Mouse (Mus musculus): ENCODE measurements around the gene Esam.

DNA sequence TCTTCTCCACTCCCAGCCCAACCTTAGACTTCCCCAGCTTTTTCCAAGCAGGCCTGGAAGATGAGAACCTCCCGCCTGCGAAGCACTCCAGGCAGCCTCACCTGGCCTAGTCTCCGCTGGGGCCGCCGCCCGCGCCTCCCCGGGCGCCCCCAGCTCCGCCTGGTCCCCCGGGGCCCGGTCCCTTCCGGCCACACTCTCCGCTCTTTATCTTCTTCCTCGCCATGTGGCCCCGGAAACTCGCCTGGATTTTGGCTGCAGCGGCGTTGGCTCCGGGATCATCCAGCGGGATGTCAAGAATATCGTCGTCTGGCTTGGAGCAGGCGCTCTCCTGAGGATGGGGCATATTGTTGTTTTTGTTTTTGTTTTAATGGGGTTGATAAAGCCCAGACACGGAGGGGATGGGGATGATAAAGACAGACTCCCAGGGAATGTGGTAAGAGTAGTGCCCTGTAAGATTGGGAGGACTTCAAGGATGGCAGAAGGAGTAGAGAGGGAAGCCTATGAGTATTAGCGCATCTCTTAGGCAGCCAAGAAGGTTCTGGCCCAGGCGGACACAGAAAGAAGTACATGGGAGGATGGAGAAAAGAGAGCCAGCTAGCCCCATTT is 18.1 kb downstream of the Esam start:
- TF ChIP-seq POLR2A (IDR thresholded peaks at IDR 0.05; ENCODE audit: insufficient read depth, low read depth, low read length), result no peak
- TF ChIP-seq CTCF (IDR thresholded peaks at IDR 0.05), result no peak
- no peak for TF ChIP-seq EP300 (IDR thresholded peaks at IDR 0.05; ENCODE audit: insufficient read depth, low read depth, low read length)
